Mouse (Mus musculus) CH12F3 (cell line): ENCODE measurements around the gene Gm9999.
"Not testable (repeated sequence)": the region's sequence is repeated elsewhere in the genome, so short reads cannot be mapped to it uniquely, and the experiment has no call there.

Experiments used
- in situ Hi-C: fragments of 300-500 bp; cut with MboI; formaldehyde crosslinking; loops from 2 replicates; pipeline ENCODE4 v1.14.3; 2020; ENCODE audit warnings: low sequenced_read_pairs

Gm9999 gene

DNA sequence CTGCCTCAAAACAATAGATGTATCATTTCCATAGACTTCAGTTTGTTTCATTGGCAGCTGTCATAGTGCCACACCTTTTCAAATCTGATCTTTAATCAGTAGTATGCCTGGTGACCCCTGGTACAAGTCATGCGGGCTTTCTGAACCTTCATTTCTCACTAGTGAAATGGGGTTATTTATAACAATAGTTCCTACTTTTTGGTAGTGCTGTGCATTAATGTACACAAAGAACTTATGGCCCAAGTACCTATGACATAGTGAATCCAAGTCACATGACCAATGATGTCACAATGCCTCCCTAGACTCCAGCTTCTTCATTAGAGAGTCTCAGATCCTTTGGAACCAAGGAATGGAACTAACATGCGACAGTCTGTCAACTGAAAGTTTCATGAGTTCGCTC lies at the start of gene Gm9999:
Gene Gm9999, plus strand, starts transcription at position 301 of the 400 bp plus-strand sequence.
- in situ Hi-C loops, result no loop called here

- in situ Hi-C loops, result no loop called here
Observed at GRCm38 (mm10) chr7:46934788-46935187, 48.6 kb upstream of the Gm9999 start.

GRCm38 (mm10) chr7:46935847-46936246 lies 47.5 kb upstream of the Gm9999 start:
- in situ Hi-C loops, result no loop called here

DNA sequence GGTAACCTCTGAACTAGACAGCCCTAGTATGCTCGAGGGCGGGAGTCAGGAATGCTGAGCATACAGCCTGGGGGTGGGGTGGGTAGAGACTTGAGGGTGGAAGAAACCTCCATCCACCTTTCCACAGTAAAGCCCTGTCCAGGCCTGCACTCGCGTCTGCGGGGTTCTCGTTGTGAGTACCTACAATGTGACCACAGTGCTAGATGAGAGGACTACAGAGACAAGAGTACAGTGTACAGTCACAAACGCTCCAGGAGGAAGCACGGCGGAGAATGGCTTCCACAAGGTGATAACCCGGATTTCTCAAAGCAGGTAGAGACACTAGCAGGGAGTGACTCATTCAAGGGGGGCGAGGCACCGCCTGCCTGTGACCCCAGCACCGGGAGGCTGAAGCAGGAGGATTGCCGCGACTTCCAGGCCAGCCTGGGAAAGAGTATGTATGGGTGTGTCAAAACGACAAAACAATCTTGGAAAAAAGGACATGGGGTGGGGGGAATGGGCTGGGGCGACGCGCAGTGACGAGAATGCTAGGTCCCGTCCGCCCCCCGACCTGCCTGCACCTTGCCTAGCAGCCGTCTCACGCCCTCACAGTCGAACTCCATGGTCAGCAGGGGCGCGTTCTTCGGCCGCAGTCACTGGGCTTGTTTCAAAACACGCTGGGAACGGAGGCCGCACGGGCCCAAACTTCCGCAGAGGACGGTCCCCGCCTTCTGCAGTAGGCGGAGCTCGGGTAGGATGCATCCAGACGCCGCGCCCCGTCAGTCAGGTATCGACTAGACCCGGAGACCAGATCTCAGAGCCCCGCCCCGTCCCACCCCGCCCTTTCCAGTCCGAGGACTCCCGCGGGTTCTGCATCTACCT lies 25.3 kb upstream of the Gm9999 start, which contains the start of gene Uevld:
Gene Uevld, minus strand, starts transcription at position 697 of the 861 bp plus-strand sequence.
- in situ Hi-C loops, result no loop called here

- in situ Hi-C loops, result no loop called here
Observed at GRCm38 (mm10) chr7:46958853-46959252, 24.5 kb upstream of the Gm9999 start.

DNA sequence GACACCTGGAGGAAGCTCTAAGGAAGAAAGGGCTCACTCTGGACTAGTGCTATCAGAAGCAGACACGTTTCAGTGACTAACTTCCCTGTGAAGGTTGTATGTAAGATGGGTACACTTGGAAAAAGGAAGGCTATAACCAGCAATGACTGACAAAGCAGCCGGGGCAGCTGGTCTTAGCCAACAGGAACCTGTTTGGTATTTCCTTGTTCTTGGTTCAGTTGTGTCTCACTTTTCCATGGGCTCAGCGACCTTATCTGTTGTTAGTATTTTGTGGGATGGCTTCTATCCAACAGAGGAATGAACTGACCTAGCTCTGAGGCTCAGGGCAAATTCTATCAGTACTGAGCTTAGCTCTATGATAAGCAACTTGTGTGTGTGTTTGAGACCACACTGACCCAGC lies 22.4 kb upstream of the Gm9999 start:
- in situ Hi-C loops, result loop anchor here (10.0 kb wide), 2 partner anchors 54 to 184 kb away; no protein-coding TSS in a partner anchor

GRCm38 (mm10) chr7:46962132-46962531 lies 21.2 kb upstream of the Gm9999 start:
- in situ Hi-C loops, result loop anchor here (10.0 kb wide), 2 partner anchors 53 to 183 kb away; no protein-coding TSS in a partner anchor

- in situ Hi-C loops, result loop anchor here (10.0 kb wide), 2 partner anchors 52 to 182 kb away; no protein-coding TSS in a partner anchor
Observed at GRCm38 (mm10) chr7:46962806-46963618, 20.4 kb upstream of the Gm9999 start.

DNA sequence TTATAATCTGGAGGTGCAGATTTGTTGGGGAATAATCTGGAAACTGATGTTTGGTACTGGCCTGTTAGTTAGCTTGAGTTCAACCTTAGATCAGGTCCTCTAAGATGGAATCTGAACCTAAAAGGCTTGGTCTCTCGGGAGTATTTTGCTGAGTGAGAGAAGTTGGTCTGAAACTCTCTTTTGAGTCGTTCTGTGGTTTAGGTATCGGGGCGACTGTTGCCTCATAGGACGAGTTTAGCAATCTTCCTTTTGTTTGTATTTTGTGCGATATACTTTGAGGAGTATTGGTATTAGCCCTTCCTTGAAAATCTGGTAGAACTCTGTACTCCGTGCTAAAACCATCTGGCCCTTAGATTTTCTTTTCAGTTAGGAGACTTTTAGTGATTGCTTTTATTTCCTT lies 19.3 kb upstream of the Gm9999 start:
- in situ Hi-C loops, result loop anchor here (10.0 kb wide), 2 partner anchors 51 to 181 kb away; no protein-coding TSS in a partner anchor

- in situ Hi-C loops, result loop anchor here (10.0 kb wide), 2 partner anchors 45 to 175 kb away; no protein-coding TSS in a partner anchor
Observed at GRCm38 (mm10) chr7:46969898-46970297, 13.5 kb upstream of the Gm9999 start.

DNA sequence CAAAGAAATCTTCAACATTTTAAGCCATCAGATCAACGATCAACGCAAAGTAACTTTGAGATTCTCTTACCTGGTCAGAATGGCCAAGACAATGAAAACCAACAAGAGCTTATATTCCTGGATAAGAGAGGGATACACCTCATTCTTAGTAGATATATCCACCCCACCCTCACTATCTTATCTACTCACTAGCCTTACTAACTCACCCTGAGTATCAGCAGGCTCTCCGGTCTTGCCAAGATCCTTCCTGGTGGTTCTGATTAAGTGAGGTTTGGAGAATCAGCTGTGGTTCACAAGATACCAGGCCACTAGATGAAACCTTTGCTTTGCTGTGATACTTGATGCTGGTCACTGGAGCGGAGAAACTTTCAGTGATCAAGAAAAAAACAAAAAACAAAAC lies 8.7 kb upstream of the Gm9999 start:
- in situ Hi-C loops, result no loop called here

GRCm38 (mm10) chr7:46975456-46975855 lies 7.9 kb upstream of the Gm9999 start:
- in situ Hi-C loops, result no loop called here

DNA sequence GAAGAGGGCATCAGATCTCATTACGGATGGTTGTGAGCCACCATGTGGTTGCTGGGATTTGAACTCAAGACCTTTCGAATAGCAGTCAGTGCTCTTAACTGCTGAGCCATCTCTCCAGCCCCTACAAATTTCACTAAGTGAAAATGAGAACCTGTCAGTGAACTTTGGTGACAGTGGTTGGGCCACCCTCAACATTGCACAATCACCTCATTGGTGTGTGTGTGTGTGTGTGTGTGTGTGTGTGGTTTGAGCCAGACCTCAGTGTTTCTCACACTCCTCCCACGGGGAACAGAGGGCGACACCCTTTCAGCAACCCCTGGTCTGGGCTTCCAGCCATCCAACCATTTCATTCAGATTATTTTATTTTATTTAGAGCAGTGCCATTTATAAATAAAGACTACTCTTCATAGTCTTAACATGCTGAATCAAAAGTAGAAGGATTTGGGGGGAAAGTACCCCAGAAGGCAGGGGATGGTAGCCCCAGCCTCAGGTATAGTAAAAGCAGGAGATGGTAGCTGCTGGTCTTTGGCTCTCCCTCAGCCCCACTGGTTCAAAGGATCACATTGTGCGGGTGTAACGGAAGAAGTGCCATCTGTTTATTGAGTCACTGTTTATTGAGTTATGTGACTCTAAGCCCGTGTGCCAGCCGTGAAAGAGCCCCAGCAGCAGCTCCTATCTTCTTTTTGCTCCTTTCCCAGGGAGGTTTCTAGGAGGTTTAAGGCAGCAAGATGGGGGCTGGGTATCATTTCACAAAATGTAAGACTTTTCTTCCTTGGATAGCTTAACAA lies 2.5 kb downstream of the Gm9999 start:
- in situ Hi-C loops, result no loop called here

GRCm38 (mm10) chr7:46986646-46987045 lies 3.3 kb downstream of the Gm9999 start:
- in situ Hi-C loops, result no loop called here

GRCm38 (mm10) chr7:46987073-46987472 lies 3.7 kb downstream of the Gm9999 start:
- in situ Hi-C loops, result no loop called here

GRCm38 (mm10) chr7:46989387-46989786 lies 6.0 kb downstream of the Gm9999 start:
- in situ Hi-C loops, result not testable (repeated sequence)

GRCm38 (mm10) chr7:46993079-46993478 lies 9.7 kb downstream of the Gm9999 start:
- in situ Hi-C loops, result no loop called here

GRCm38 (mm10) chr7:46995558-46995957 lies 12.2 kb downstream of the Gm9999 start:
- in situ Hi-C loops, result no loop called here

DNA sequence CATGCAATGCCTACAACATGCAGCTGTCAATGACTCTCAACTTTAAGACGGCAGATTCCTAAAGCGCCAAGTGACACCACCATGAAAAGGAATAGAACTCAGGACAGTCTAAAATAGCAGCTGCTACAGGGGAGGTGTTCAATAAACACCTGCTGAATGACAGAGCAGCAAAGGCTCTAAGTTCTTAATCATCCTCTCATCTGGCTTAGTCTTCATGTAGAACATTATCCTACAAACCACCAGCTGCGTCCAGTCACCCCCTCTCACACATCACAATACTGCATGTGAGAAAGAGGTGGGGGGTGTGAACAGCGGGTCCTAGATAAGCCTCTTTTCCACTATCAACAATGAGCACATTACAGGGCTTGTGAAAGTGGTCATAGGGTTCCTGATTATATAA lies 13.6 kb downstream of the Gm9999 start:
- in situ Hi-C loops, result no loop called here

DNA sequence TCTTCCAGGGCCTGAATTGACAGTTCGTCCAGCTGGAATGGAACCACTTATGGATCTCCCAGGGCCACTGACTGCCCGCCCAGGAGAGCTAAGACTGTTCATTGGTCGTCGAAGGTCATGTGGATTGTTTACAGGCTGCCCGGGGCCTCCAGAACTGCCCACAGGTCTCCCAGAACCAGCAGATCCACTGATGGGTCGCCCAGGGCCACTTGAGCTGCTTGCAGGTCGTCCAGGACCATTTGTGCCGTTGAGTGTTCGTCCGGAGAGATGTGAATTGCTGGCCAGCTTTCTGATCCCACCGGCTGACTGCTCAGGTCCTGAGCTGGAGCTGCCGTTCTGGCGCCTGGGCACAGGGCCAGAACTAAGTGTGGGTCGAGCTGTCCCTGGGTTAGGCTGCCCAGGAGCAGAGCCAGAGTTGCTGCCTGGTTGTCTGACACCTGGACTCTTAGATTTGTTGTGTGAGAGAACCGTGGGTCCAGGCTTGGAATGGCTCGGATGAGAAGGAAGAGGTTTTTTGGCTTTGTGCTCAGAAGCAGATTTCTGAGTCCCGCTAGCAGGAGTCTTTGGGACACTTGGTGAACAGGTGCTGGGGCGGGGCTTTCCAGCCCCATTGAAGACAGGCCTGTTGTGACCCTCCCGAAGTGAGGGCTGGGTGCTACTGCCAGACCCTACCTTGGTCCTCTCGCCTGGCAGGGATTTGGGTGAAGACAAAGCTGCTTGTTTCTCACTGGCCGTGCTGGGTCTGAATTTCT lies 14.4 kb downstream of the Gm9999 start:
- in situ Hi-C loops, result no loop called here
